Mouse (Mus musculus): ENCODE data around the gene Shc3.

- TF ChIP-seq CTCF (IDR thresholded peaks at IDR 0.05; ENCODE audit: low read depth, low read length) (peak; percentile 76), POLR2A (IDR thresholded peaks at IDR 0.05; ENCODE audit: insufficient read depth, low read length) (no peak)
Measured at GRCm38 (mm10) chr13:51424647-51425046, 144.6 kb downstream of the Shc3 start.

Data from ES-Bruce4 (cell line).